Mouse (Mus musculus): ENCODE results near the gene Hip1. TPM values are rescaled to one million over a fixed set of nuclear protein-coding genes. Genes with fewer than 3 reads are reported as not detected.

Gene Hip1
- polyA plus RNA-seq, 1 experiment from 2014 or later = 49.4 TPM

- Histone ChIP-seq H3K4me3 (ENCODE audit: low read depth, low read length) (no peak overlapping the region), H3K9ac (no peak overlapping the region), H3K4me1 (ENCODE audit: insufficient read depth) (no peaks in the 10 kb centered on the region; the same call in 1 of the 2 replicates), H3K36me3 (ENCODE audit: insufficient read depth) (no peaks in the 10 kb centered on the region), H3K4me2 (0 out of 2 replicates have a peak overlapping the region, but pooled peaks have one; percentile 5), H3K9me3 (ENCODE audit: low read depth, low read length) (peaks cover 3% of the 10 kb centered on the region; the same call in 1 of the 2 replicates), H3K27me3 (ENCODE audit: insufficient read depth, low read length) (no peaks in the 10 kb centered on the region), H3K27ac (ENCODE audit: low read depth) (no peak overlapping the region)
- 46% methylated on average over 10 of the region's 10 CpGs for WGBS
- peak; percentile 77 for DNase-seq
- TF ChIP-seq CTCF (IDR thresholded peaks at IDR 0.05; ENCODE audit: low read depth) = no peak
- no peak for ATAC-seq (ENCODE audit: insufficient read depth)
Observed at GRCm38 (mm10) chr5:135533431-135533830, 11.5 kb downstream of the Hip1 start.

- H3K9ac ChIP-seq = no peak overlapping the region
- H3K4me2 ChIP-seq = no peak overlapping the region
- ATAC-seq (ENCODE audit: insufficient read depth) (no peak), DNase-seq (no peak)
- no peak overlapping the region; the same call in 1 of the 2 replicates for H3K27ac ChIP-seq (ENCODE audit: low read depth)
- no peaks in the 10 kb centered on the region for H3K27me3 ChIP-seq (ENCODE audit: insufficient read depth, low read length)
- TF ChIP-seq CTCF (IDR thresholded peaks at IDR 0.05; ENCODE audit: low read depth) = no peak
- WGBS = 55% methylated on average over 11 of the region's 11 CpGs
- no peaks in the 10 kb centered on the region for H3K36me3 ChIP-seq (ENCODE audit: insufficient read depth)
- H3K4me3 ChIP-seq (ENCODE audit: low read depth, low read length) = no peak overlapping the region
- peaks cover 3% of the 10 kb centered on the region; the same call in 1 of the 2 replicates for H3K9me3 ChIP-seq (ENCODE audit: low read depth, low read length)
- no peaks in the 10 kb centered on the region; the same call in 1 of the 2 replicates for H3K4me1 ChIP-seq (ENCODE audit: insufficient read depth)
Observed at GRCm38 (mm10) chr5:135531306-135531845, 13.5 kb downstream of the Hip1 start.

- ATAC-seq (ENCODE audit: insufficient read depth) = no peak
Observed at GRCm38 (mm10) chr5:135529964-135530363, 15.0 kb downstream of the Hip1 start.

GRCm38 (mm10) chr5:135529310-135529709 lies 15.6 kb downstream of the Hip1 start:
- no peak overlapping the region for H3K4me2 ChIP-seq
- H3K9me3 ChIP-seq (ENCODE audit: low read depth, low read length) = no peaks in the 10 kb centered on the region
- H3K27me3 ChIP-seq (ENCODE audit: insufficient read depth, low read length) = no peaks in the 10 kb centered on the region
- H3K9ac ChIP-seq = no peak overlapping the region
- TF ChIP-seq CTCF (IDR thresholded peaks at IDR 0.05; ENCODE audit: low read depth) = peak; percentile 47
- 71% methylated on average over 3 of the region's 3 CpGs for WGBS
- no peaks in the 10 kb centered on the region; the same call in 1 of the 2 replicates for H3K4me1 ChIP-seq (ENCODE audit: insufficient read depth)
- H3K36me3 ChIP-seq (ENCODE audit: insufficient read depth) = no peaks in the 10 kb centered on the region
- ATAC-seq (ENCODE audit: insufficient read depth) (no peak), DNase-seq (no peak)
- no peak overlapping the region for H3K27ac ChIP-seq (ENCODE audit: low read depth)
- H3K4me3 ChIP-seq (ENCODE audit: low read depth, low read length) = no peak overlapping the region

More at GRCm38 (mm10) chr5:135529964-135530363, 15.0 kb downstream of the Hip1 start:
- H3K4me2 ChIP-seq = no peak overlapping the region
- no peaks in the 10 kb centered on the region for H3K27me3 ChIP-seq (ENCODE audit: insufficient read depth, low read length)
- WGBS = 84% methylated on average over 2 of the region's 2 CpGs
- H3K27ac ChIP-seq (ENCODE audit: low read depth) = no peak overlapping the region
- DNase-seq = no peak
- no peaks in the 10 kb centered on the region; the same call in 1 of the 2 replicates for H3K4me1 ChIP-seq (ENCODE audit: insufficient read depth)
- H3K4me3 ChIP-seq (ENCODE audit: low read depth, low read length) = no peak overlapping the region
- no peak overlapping the region for H3K9ac ChIP-seq
- H3K9me3 ChIP-seq (ENCODE audit: low read depth, low read length) = no peaks in the 10 kb centered on the region
- no peaks in the 10 kb centered on the region for H3K36me3 ChIP-seq (ENCODE audit: insufficient read depth)
- TF ChIP-seq CTCF (IDR thresholded peaks at IDR 0.05; ENCODE audit: low read depth) = no peak

GRCm38 (mm10) chr5:135527986-135528385 lies 16.9 kb downstream of the Hip1 start:
- Histone ChIP-seq H3K4me2 (no peak overlapping the region), H3K9ac (no peak overlapping the region), H3K9me3 (ENCODE audit: low read depth, low read length) (no peaks in the 10 kb centered on the region), H3K36me3 (ENCODE audit: insufficient read depth) (no peaks in the 10 kb centered on the region), H3K27ac (ENCODE audit: low read depth) (no peak overlapping the region), H3K4me1 (ENCODE audit: insufficient read depth) (no peaks in the 10 kb centered on the region; the same call in 1 of the 2 replicates), H3K4me3 (ENCODE audit: low read depth, low read length) (no peak overlapping the region), H3K27me3 (ENCODE audit: insufficient read depth, low read length) (no peaks in the 10 kb centered on the region)
- no peak for DNase-seq
- ATAC-seq (ENCODE audit: insufficient read depth) = no peak
- 33% methylated on average over 7 of the region's 7 CpGs for WGBS
- no peak for TF ChIP-seq CTCF (IDR thresholded peaks at IDR 0.05; ENCODE audit: low read depth)

GRCm38 (mm10) chr5:135524660-135525560 lies 20.0 kb downstream of the Hip1 start:
- Histone ChIP-seq H3K4me3 (ENCODE audit: low read depth, low read length) (no peak overlapping the region), H3K9me3 (ENCODE audit: low read depth, low read length) (no peaks in the 10 kb centered on the region), H3K27me3 (ENCODE audit: insufficient read depth, low read length) (no peaks in the 10 kb centered on the region), H3K4me1 (ENCODE audit: insufficient read depth) (no peaks in the 10 kb centered on the region), H3K27ac (ENCODE audit: low read depth) (peak overlapping the region; percentile 54; the same call in 1 of the 2 replicates), H3K4me2 (no peak overlapping the region), H3K36me3 (ENCODE audit: insufficient read depth) (no peaks in the 10 kb centered on the region), H3K9ac (no peak overlapping the region)
- no peak for ATAC-seq (ENCODE audit: insufficient read depth)
- peak; percentile 37 for DNase-seq
- TF ChIP-seq CTCF (IDR thresholded peaks at IDR 0.05; ENCODE audit: low read depth) = no peak
- WGBS = 45% methylated on average over 11 of the region's 11 CpGs

- DNase-seq = no peak
- no peak overlapping the region for H3K9ac ChIP-seq
- no peaks in the 10 kb centered on the region for H3K4me1 ChIP-seq (ENCODE audit: insufficient read depth)
- no peaks in the 10 kb centered on the region for H3K27me3 ChIP-seq (ENCODE audit: insufficient read depth, low read length)
- no peak overlapping the region for H3K4me2 ChIP-seq
- no peak for TF ChIP-seq CTCF (IDR thresholded peaks at IDR 0.05; ENCODE audit: low read depth)
- no peak overlapping the region for H3K4me3 ChIP-seq (ENCODE audit: low read depth, low read length)
- H3K9me3 ChIP-seq (ENCODE audit: low read depth, low read length) = no peaks in the 10 kb centered on the region
- 69% methylated on average over 2 of the region's 2 CpGs for WGBS
- H3K27ac ChIP-seq (ENCODE audit: low read depth) = no peak overlapping the region
- ATAC-seq (ENCODE audit: insufficient read depth) = no peak
- no peaks in the 10 kb centered on the region for H3K36me3 ChIP-seq (ENCODE audit: insufficient read depth)
Observed at GRCm38 (mm10) chr5:135524087-135524486, 20.8 kb downstream of the Hip1 start.

All from lung, embryonic 14.5 days (tissue).